Mouse (Mus musculus) heart, postnatal 36 days (tissue): ENCODE data around the gene Cryzl1. TPM values are rescaled to one million over a fixed set of nuclear protein-coding genes. Genes with fewer than 3 reads are reported as not detected.

Experiments
- DNase-seq, 2 experiments: peaks; one replicate each; pipeline ENCODE4 v3.0.0; 2021 to 2022
- intact Hi-C: fragments of 180-260 bp; cut with DNase I; formaldehyde crosslinking; loops from one replicate; pipeline ENCODE4 v1.15.1; 2025
- total RNA-seq, 2 experiments: library from RNA; stranded (reverse); gene quantifications; 2 replicates each; pipeline ENCODE4 v1.2.3; 2021

Gene Cryzl1
- total RNA-seq, 2 experiments from 2014 or later: 25.6 to 26.4 TPM

DNA sequence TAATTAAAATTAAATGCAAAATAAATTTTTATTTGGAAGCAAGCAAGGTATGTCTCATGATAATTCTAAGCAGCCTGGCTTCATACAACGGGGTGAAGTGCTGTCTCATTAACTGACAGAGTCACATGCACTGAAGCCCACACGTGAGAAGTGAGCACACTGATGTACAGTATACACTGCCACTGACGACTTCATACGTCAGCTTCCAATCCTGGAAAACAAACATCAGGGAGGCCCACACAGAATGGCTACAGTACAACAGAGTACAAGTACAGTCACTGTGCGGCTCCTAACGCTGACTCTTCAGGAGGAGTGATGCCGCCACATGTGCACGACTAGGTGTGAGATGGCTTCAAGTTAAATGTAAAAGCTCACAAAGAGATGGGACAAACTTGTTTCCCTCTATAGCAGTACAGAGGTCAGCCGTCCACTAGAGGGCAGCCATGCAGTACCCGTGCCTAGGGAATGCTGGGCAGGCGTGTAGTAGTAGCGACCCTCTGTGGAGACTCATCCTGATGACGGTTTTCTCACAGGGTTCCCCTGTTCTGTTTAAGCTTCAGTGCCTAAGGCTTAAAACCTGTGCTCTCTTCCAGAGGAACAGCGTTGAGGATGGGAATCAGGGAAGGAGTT, 34.2 kb downstream of the Cryzl1 start:
- DNase-seq: peak; percentile 68 to 81
- intact Hi-C loops: loop anchor here (2.0 kb wide), 1 partner anchor 222 kb away; no protein-coding TSS in a partner anchor

DNA sequence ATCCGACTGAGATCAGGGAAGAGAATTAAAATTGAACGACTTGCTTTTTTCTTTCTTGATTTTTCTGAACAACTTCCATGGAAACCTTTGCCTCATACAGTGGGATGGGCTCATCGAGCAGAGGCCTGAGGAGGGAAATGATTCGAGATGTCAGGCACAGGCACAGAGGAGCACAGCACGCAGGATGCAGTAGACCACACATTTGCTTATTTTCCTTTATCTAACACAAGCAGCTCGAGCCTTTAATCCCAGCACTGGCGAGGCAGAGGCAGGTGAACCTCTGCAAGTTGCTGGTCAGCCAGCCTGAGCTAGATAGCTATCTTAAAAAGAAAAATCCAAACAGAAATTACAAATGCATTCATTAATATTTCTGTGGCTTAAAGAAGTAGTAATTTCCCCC, 39.0 kb downstream of the Cryzl1 start:
- intact Hi-C loops: loop anchor here (5.0 kb wide), 1 partner anchor 42 kb away; the partner anchor contains the start of genes Gart and Son
- DNase-seq: no peak

DNA sequence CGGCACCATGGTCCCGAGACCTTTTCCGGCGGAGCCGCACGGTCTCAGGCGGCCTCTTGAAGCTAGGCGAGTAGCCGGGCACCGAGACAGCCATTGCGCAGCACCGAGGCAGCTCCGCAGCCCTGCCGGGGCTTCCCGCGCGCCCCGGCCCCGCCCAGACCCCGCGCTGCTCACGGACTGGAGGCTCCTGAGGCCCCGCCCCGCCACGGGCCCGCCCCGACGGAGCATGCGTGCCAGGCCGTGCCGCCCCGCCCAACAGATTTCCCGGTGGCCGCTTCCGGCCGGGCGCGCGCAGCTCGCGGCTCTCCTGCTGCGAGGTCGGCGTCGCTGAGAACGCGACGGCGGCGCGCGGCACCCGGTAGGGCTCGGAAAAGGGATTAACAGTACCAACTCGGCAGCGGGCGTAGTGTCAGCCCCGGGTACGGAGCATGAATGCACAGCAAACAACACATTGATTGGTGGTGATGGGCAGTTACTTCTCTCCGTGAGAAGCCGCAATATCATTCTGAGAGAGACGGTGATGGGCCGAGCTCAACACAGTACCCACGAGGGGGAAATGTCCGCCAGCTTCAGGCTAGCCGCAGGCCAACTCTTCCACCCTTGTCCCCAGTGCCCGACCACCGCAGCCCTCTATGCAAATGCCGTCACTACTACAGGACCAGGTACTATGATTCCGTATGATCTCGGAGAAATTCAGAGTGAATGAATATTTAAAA, 40.0 kb downstream of the Cryzl1 start, which contains the start of gene Donson:
Gene Donson (minus strand): TSS at position 152 of the 716 bp plus-strand sequence.
- DNase-seq: peak; percentile 94 to 95
- intact Hi-C loops: loop anchor here (5.0 kb wide), 1 partner anchor 41 kb away; the partner anchor contains the start of genes Gart and Son

DNA sequence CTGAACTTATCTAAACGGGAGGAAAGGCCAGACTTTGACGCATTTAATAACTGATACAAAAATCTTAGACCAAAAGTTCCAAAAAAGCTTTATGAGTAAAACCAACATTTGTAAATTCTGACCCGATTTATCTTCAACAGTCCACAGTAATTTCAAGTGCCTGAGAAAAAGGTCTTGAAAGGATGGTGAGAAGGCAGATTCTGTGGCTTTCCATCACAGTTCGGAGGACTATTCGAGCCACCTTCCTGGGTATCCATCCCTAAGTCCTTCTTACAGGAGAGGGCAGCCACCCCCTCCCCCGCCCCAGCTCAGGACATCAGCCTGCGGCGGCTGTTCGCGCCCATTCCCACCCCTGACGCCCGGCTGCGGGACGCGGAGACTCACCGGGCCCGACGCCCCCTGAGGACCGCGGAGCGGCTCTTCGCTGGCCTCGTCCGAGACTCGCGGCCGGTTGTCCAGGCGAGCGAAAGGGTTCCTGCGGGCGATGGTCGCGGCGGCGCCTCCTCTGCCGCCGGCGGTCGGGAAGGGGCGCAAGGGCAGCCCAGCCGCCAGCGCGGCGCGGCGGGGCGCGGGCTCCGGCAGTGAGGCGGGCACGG, 40.7 kb downstream of the Cryzl1 start:
- no peak for DNase-seq
- intact Hi-C loops: loop anchor here (5.0 kb wide), 1 partner anchor 41 kb away; the partner anchor contains the start of genes Gart and Son

- intact Hi-C loops: loop anchor here (5.0 kb wide), 1 partner anchor 39 kb away; the partner anchor contains the start of genes Gart and Son
- no peak for DNase-seq
Observed at GRCm38 (mm10) chr16:91686369-91686768, 42.4 kb downstream of the Cryzl1 start.

DNA sequence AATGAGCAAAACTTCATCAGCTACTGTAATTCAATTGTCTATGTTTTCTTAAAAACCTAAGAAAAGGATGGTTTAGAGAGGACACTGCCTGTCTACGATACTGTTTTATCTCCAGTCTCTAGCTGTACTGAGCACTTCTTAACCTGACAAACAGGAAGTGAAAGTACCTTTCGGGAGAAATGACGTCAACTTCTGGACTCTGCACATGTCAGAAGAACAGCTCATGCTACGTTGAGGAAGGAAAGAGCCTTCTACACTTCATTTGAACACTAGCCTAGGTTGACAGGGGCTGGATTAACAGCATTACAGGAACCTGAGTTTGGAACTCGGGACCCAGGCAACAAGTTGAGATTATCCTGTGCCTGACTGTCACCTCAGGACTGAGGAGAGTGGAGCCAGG, 43.2 kb downstream of the Cryzl1 start:
- intact Hi-C loops: loop anchor here (5.0 kb wide), 1 partner anchor 38 kb away; the partner anchor contains the start of genes Gart and Son
- no peak for DNase-seq

DNA sequence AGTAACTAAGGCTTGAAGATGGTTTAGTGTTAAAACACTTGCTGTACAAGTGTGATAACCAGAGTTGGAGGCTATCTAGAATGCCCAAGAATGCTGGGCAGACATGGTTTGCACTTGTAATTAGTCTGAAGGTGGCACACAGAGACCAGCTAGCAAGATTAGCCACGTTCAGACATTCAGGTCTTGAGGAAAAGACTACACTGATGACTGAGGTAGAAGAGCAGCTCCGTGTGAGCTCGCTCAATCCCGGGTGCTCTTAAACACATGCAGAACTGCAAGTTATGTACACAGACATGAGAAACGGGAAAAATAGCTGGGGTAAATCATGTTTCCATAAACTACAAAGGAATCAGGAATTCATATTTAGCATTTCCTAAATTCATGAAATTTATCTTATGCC, 48.1 kb downstream of the Cryzl1 start:
- intact Hi-C loops: no loop called here
- no peak for DNase-seq

- no peak for DNase-seq
- intact Hi-C loops: no loop called here
Observed at GRCm38 (mm10) chr16:91678147-91678911, 50.4 kb downstream of the Cryzl1 start.

DNA sequence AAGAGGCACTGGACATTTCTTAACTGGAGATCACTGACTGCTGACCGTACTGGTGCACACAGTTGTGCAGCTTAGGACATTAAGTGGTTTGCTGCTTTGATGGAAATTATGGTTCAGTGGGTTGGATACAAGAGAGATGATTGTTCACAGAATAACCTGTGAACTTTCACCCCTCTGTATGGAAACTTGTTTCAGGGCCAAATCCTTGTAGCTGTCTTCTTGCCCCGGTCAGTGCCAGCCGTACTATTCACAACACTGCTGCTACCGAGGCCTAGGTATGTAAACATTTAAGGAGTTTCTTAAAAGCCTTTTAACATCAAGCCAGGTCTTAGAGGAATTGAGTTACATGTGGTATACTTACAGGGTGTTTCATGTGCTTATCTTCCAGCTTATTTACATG, 54.3 kb downstream of the Cryzl1 start:
- no peak for DNase-seq
- intact Hi-C loops: no loop called here

DNA sequence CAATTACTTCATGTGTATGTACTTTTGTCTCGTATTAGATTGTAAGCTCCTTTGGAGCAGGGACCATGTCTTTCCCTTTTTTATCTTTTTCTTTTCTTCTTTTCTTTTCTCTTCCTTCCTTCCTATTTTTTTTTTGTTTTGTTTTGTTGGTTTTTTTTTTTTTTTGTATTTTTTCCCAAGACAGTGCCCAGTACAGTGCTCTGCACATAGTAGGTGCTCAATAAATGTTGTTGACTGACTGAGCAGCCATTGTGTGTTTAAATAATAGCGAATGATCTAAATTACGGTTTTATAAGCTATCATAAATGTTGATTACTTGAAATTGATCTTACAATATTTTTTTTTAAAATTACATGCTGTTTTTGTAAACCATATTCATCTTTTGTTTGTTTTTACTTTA, 65.0 kb downstream of the Cryzl1 start:
- intact Hi-C loops: loop anchor here (2.0 kb wide), 1 partner anchor 13 kb away; no protein-coding TSS in a partner anchor

DNA sequence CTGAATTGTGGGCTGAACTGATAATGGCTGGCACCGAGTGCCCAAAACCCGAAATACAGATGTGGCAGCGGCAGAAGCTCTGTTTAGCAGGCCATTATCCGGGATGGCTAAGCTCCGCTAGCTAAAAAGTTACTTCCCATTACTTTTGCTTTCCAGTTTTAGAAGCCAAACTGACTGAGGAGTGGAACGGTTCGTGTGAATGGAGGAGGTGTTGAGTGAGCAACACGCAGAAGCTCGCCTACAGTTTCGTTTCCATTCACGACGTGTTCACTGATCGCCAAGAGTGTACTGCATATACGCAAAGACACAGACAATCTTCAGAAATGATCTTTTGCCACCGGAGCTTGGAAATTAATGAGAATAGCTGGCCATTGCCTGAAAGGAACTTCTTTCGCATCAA, 66.4 kb downstream of the Cryzl1 start:
- DNase-seq: no peak
- intact Hi-C loops: no loop called here

More for the DNA sequence above, 65.0 kb downstream of the Cryzl1 start:
- DNase-seq: no peak

DNA sequence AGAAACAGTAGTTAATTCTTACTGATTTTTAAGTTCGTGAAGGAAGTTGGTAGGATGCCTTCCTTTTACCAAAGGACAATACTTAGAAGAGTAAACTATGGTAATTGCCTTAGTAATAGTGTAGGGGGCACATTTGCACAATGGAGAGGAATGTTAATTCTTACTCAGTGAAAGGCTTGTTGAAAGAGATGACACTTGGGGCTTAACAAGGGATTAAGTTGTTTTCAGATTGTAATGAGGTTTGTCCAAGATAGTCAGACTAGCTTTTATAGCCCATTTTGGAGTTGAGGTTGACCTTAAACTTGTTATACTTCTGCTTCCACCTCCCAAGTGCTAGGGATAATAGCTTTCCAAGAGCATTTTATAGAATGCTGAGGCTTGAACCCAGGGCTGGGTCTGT, 67.4 kb downstream of the Cryzl1 start:
- no peak for DNase-seq
- intact Hi-C loops: no loop called here

GRCm38 (mm10) chr16:91659798-91660197, 69.0 kb downstream of the Cryzl1 start:
- intact Hi-C loops: no loop called here
- DNase-seq: no peak

GRCm38 (mm10) chr16:91658471-91658870, 70.3 kb downstream of the Cryzl1 start:
- DNase-seq: no peak

GRCm38 (mm10) chr16:91657285-91657684, 71.5 kb downstream of the Cryzl1 start:
- intact Hi-C loops: no loop called here
- no peak for DNase-seq

More at GRCm38 (mm10) chr16:91658471-91658870, 70.3 kb downstream of the Cryzl1 start:
- intact Hi-C loops: no loop called here

DNA sequence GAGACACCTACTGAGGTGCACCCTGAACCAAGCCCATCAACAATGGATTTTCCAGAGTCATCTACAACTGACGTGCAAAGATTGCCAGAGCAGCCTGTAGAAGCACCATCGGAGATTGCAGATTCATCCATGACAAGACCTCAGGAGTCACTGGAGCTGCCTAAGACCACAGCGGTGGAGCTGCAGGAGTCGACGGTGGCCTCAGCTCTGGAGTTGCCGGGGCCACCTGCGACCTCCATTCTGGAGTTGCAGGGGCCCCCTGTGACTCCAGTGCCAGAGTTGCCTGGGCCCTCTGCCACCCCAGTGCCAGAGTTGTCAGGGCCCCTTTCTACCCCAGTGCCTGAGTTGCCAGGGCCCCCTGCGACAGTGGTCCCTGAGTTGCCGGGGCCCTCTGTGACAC, 73.5 kb downstream of the Cryzl1 start:
- no peak for DNase-seq
- intact Hi-C loops: loop anchor here (2.0 kb wide), 1 partner anchor 22 kb away; no protein-coding TSS in a partner anchor

- intact Hi-C loops: no loop called here
- DNase-seq: no peak
Observed at GRCm38 (mm10) chr16:91652191-91652590, 76.6 kb downstream of the Cryzl1 start.

DNA sequence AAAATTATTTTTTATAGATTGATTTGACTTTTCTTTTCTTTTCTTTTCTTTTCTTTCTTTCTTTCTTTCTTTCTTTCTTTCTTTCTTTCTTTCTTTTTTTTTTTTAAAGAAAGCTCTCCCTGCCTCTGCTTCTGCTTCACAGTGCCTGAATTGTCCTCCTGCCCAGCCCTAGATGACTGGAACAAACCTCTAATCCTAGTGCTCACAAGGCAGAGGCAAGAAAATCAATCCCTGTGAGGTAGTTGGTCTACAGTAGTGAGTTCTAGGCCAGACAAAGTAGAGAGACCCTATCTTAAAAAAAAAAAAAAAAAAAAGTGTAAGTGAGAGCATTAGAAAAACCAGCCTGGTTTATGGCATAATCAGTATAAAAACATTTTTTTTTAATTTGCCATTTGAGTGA, 79.0 kb downstream of the Cryzl1 start:
- intact Hi-C loops: loop anchor here (2.0 to 5.0 kb wide), 3 partner anchors 15 to 52 kb away; partner anchors contain the start of genes Donson and Tmem50b
- no peak for DNase-seq

DNA sequence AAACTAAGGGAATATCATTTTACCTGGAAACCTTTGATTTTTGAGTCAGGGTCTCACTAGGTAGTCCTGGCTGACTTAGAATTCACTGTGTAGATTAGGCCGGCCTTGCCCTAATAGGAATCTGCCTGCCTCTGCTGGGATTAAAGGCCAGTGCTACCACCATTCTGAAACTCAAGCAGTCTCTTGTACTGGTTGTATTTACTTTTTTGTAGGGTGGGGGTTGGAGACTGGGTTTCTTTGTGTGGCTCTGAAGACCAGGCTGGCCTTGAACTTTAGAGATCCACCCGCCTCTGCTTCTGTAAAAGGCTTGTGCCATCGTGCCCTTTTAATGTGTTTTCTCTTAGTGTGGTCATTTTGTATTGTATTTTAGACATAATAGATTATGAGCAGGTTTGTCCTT, 79.5 kb downstream of the Cryzl1 start:
- DNase-seq: no peak
- intact Hi-C loops: loop anchor here (5.0 kb wide), 2 partner anchors 38 to 52 kb away; partner anchors contain the start of genes Donson and Tmem50b

GRCm38 (mm10) chr16:91648220-91648550, 80.6 kb downstream of the Cryzl1 start:
- intact Hi-C loops: loop anchor here (5.0 kb wide), 2 partner anchors 39 to 51 kb away; partner anchors contain the start of genes Donson and Tmem50b
- DNase-seq: peak in 1 of 2 experiments; percentile 83
